Mouse (Mus musculus) kidney, adult 9 months (tissue): ENCODE measurements around the gene Tsc1.

Experiments used
- DNase-seq: peaks from one replicate; pipeline ENCODE4 v3.0.0; 2022

The Tsc1 gene

DNA sequence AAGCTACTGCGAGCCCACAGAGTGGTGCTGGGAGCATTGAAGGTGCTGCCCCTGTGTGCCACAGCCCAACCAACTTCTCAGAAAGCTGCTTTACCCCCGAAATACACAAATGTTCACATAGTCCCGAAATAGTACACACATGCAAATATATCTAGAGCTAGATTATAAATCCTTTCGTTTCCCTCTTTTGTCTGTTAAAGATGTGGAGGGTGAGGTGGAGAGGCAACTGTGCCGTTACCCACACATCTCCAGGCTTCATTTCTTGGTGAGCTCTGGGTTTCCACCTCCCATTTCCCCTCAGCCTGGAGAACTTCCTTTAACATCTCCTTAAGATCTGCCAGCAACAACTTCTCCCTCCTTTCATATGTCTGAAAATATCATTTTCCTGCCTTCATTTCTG, 99.1 kb downstream of the Tsc1 start:
- DNase-seq: no peak
